Mouse (Mus musculus): ENCODE results near the gene Gdpd3. TPM values are rescaled to one million over a fixed set of nuclear protein-coding genes. Genes with fewer than 3 reads are reported as not detected.

Gene Gdpd3
- polyA plus RNA-seq, 1 experiment from 2014 or later = 6.4 TPM

DNA sequence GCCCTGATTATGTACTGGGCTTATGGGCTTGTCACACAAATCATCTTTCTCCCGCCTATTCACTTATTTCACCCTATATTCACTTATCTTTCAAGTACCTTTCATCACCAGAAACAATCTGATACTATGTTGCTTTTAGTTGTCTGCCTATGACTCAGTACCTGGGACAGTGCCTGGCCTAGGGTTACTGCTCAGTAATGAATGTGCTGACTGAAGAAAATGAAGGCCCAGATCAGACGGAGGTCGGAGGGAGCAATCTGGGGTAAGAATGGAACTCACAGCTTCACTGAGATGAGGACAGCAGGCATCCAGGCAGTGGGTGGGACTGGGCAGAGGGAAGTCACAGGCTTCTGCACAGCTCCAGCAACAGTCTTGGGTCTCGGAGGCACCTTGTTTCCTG, 41.3 kb downstream of the Gdpd3 start:
- no peak for TF ChIP-seq CTCF (IDR thresholded peaks at IDR 0.05; ENCODE audit: low read depth)
- Histone ChIP-seq H3K9ac (ENCODE audit: low read depth, low read length) (no peak overlapping the region), H3K27me3 (ENCODE audit: insufficient read depth, low read length) (no peaks in the 10 kb centered on the region), H3K36me3 (ENCODE audit: insufficient read depth, low read length) (no peaks in the 10 kb centered on the region), H3K9me3 (replicated peaks; ENCODE audit: low read length) (no peaks in the 10 kb centered on the region), H3K4me2 (ENCODE audit: low read length) (peak overlapping the region; percentile 70; the same call in 1 of the 2 replicates), H3K4me3 (replicated peaks; ENCODE audit: low read depth, low read length) (no peak overlapping the region), H3K4me1 (replicated peaks; ENCODE audit: insufficient read depth, low read length) (peaks cover 8% of the 10 kb centered on the region), H3K27ac (no peak overlapping the region)
- 52% methylated on average over 4 of the region's 4 CpGs for WGBS
- ATAC-seq (replicated peaks; ENCODE audit: low FRiP score, low read depth) (no peak), DNase-seq (ENCODE audit: low spot score) (no peak)

DNA sequence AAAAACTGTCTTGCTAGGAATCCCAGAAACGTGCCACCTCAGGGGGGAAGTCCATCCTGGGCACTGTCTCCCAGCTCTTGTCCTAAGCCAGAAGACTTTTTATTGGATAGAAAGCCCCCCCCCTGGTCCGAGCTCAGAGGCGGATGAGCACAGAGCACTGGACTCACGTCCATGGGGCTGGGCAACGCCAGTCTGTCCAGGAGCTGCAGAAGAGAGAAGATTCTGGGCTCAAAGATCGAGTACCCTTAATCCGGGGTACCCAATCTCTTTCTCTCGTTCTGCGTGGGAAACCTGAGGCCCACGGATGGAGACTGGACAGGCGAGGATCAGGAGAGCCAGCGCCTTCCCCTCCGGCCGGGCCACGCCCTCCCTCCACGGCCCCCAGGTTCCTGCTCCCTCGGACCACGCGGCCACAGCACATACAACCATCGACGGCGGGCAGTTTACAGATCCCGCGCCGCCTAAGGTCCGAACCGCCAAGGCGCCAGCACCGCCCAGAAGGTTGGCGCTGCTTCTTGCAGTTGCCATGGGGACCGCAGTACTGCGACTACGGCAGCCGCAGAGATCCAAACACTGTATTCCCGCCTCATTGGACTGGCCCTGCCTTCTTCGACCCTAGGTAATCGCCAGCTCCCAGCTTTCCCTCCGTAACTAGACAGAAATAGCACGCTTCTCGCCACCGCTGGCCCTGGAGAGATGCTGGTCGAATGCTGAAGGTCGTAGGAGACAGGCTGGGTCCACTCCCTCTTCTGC, 42.7 kb downstream of the Gdpd3 start:
- ATAC-seq (replicated peaks; ENCODE audit: low FRiP score, low read depth) (peak; percentile 90), DNase-seq (ENCODE audit: low spot score) (peak; percentile 97)
- Histone ChIP-seq H3K4me1 (replicated peaks; ENCODE audit: insufficient read depth, low read length) (peaks cover 8% of the 10 kb centered on the region), H3K27ac (peak overlapping the region; percentile 14; the same call in 1 of the 2 replicates), H3K27me3 (ENCODE audit: insufficient read depth, low read length) (no peaks in the 10 kb centered on the region), H3K9me3 (replicated peaks; ENCODE audit: low read length) (no peaks in the 10 kb centered on the region), H3K9ac (ENCODE audit: low read depth, low read length) (peak overlapping the region; percentile 46), H3K4me2 (ENCODE audit: low read length) (peak overlapping the region; percentile 70), H3K36me3 (ENCODE audit: insufficient read depth, low read length) (no peaks in the 10 kb centered on the region), H3K4me3 (replicated peaks; ENCODE audit: low read depth, low read length) (peak overlapping the region; percentile 58)
- TF ChIP-seq CTCF (IDR thresholded peaks at IDR 0.05; ENCODE audit: low read depth) = peak; percentile 13; the same call in 1 of the 2 replicates
- WGBS = under 1% methylated on average over 43 of the region's 43 CpGs

DNA sequence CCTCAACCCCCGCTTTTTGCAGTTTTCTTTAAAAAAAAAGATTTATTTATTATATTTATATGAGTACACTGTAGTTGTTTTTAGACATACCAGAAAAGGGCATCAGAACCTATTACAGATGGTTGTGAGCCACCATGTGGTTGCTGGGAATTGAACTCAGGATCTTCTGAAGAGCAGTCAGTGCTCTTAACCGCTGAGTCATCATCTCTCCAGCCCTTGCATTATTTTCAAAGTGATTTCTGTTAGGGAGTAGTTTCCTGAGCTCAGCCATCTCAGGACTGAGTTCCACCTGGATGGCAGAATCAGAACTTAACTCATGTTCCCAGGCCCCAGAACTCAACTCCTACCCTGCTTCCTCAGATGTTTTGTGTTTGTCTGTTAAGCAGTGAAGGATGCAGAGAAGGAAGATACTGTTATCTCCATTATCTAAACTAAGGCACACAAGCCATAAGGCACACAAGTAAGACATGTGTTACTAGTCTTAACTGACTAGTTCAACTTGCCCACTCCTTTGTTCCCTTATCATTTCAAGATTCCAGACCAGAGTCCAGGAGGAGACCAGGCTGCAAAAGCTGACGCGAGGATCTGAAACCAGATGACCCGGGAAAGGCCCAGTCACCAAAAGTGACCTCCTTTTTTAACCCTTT, 43.7 kb downstream of the Gdpd3 start:
- H3K4me3 ChIP-seq (replicated peaks; ENCODE audit: low read depth, low read length) = no peak overlapping the region
- 48% methylated on average over 5 of the region's 5 CpGs for WGBS
- H3K27ac ChIP-seq = no peak overlapping the region
- DNase-seq (ENCODE audit: low spot score) (no peak), ATAC-seq (replicated peaks; ENCODE audit: low FRiP score, low read depth) (no peak)
- H3K36me3 ChIP-seq (ENCODE audit: insufficient read depth, low read length) = no peaks in the 10 kb centered on the region
- H3K9me3 ChIP-seq (replicated peaks; ENCODE audit: low read length) = no peaks in the 10 kb centered on the region
- H3K27me3 ChIP-seq (ENCODE audit: insufficient read depth, low read length) = no peaks in the 10 kb centered on the region
- peak overlapping the region; percentile 70; the same call in 1 of the 2 replicates for H3K4me2 ChIP-seq (ENCODE audit: low read length)
- no peak overlapping the region for H3K9ac ChIP-seq (ENCODE audit: low read depth, low read length)
- no peak for TF ChIP-seq CTCF (IDR thresholded peaks at IDR 0.05; ENCODE audit: low read depth)
- H3K4me1 ChIP-seq (replicated peaks; ENCODE audit: insufficient read depth, low read length) = peaks cover 8% of the 10 kb centered on the region

DNA sequence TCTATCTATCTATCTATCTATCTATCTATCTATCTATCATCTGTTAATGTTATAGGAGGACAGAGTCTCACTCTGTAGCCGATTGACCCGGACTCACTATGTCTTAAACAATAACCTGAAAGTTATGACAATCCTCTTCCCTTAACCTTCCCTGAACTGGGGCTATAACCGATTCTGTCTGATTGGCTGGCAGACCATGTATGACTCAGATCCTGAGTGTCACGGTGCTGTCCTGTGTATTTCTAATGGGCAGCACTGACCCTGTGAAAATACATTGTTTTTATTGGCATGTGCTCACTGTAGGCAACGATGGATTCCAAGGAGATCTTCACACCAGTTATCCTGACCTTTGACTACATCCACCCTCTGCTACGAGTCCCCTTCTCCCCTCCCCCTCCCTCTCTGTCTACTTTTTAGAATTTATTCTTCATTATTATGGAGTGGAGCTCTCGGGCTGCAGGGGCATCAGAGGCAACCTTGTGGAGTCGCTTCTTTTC, 49.6 kb downstream of the Gdpd3 start:
- Histone ChIP-seq H3K9me3 (replicated peaks; ENCODE audit: low read length) (no peaks in the 10 kb centered on the region), H3K4me1 (replicated peaks; ENCODE audit: insufficient read depth, low read length) (no peaks in the 10 kb centered on the region), H3K27me3 (ENCODE audit: insufficient read depth, low read length) (no peaks in the 10 kb centered on the region), H3K9ac (ENCODE audit: low read depth, low read length) (no peak overlapping the region), H3K4me3 (replicated peaks; ENCODE audit: low read depth, low read length) (no peak overlapping the region), H3K27ac (no peak overlapping the region), H3K36me3 (ENCODE audit: insufficient read depth, low read length) (no peaks in the 10 kb centered on the region), H3K4me2 (ENCODE audit: low read length) (no peak overlapping the region)
- ATAC-seq (replicated peaks; ENCODE audit: low FRiP score, low read depth) (no peak), DNase-seq (ENCODE audit: low spot score) (no peak)
- TF ChIP-seq CTCF (IDR thresholded peaks at IDR 0.05; ENCODE audit: low read depth) = no peak
- WGBS = 54% methylated on average over 8 of the region's 8 CpGs

DNA sequence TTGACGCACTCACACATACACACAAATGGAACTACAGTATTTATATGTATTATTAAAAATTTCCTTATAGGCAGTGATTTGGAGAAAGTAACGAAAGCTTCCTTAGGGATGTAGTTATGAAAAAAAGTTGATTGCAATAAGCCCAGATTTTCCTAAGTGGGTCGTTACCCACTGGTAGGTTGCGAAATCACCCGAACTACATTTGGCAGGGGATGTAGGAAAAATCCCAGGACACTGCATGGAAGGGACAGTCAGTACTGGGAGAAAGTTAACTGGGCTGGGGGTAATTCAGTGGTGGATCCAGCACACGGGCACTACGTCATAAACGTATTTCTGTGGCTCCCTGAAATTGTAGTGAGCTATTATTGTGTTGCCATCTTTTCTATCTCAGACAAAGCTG, 50.4 kb downstream of the Gdpd3 start:
- no peak for DNase-seq (ENCODE audit: low spot score)
- no peaks in the 10 kb centered on the region for H3K4me1 ChIP-seq (replicated peaks; ENCODE audit: insufficient read depth, low read length)
- ATAC-seq (replicated peaks; ENCODE audit: low FRiP score, low read depth) = no peak

DNA sequence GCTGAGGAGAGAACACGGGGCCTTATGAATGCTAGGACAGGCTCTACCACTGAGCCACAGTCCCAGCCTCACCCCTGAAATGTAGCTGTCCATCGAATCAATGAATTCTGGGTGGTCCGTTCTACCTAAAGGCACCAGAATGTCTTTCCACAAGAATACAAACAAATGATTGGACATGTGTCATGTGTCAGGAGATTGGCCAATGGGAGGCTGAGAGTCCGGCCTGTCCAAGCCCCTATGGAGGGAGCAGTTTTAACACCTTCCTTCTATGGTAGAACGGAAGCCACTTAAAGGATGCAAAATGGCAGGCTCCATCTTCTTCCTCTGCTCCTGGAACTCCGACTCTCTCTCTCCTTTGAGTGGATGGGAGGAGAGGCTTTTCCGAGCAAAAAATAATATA, 51.5 kb downstream of the Gdpd3 start:
- no peak for TF ChIP-seq CTCF (IDR thresholded peaks at IDR 0.05; ENCODE audit: low read depth)
- no peak overlapping the region for H3K4me3 ChIP-seq (replicated peaks; ENCODE audit: low read depth, low read length)
- no peak overlapping the region for H3K4me2 ChIP-seq (ENCODE audit: low read length)
- DNase-seq (ENCODE audit: low spot score) (no peak), ATAC-seq (replicated peaks; ENCODE audit: low FRiP score, low read depth) (no peak)
- H3K27ac ChIP-seq = no peak overlapping the region
- H3K4me1 ChIP-seq (replicated peaks; ENCODE audit: insufficient read depth, low read length) = no peaks in the 10 kb centered on the region
- H3K36me3 ChIP-seq (ENCODE audit: insufficient read depth, low read length) = no peaks in the 10 kb centered on the region
- 81% methylated on average over 7 of the region's 7 CpGs for WGBS
- no peaks in the 10 kb centered on the region for H3K27me3 ChIP-seq (ENCODE audit: insufficient read depth, low read length)
- H3K9ac ChIP-seq (ENCODE audit: low read depth, low read length) = no peak overlapping the region
- no peaks in the 10 kb centered on the region for H3K9me3 ChIP-seq (replicated peaks; ENCODE audit: low read length)

More for the DNA sequence above, 50.4 kb downstream of the Gdpd3 start:
- no peaks in the 10 kb centered on the region for H3K36me3 ChIP-seq (ENCODE audit: insufficient read depth, low read length)
- H3K4me3 ChIP-seq (replicated peaks; ENCODE audit: low read depth, low read length) = no peak overlapping the region
- H3K27me3 ChIP-seq (ENCODE audit: insufficient read depth, low read length) = no peaks in the 10 kb centered on the region
- WGBS = 86% methylated on average over 8 of the region's 8 CpGs
- no peak overlapping the region for H3K27ac ChIP-seq
- H3K9ac ChIP-seq (ENCODE audit: low read depth, low read length) = no peak overlapping the region
- H3K4me2 ChIP-seq (ENCODE audit: low read length) = no peak overlapping the region
- no peak for TF ChIP-seq CTCF (IDR thresholded peaks at IDR 0.05; ENCODE audit: low read depth)
- H3K9me3 ChIP-seq (replicated peaks; ENCODE audit: low read length) = no peaks in the 10 kb centered on the region

Data from kidney, postnatal 0 days (tissue).